Mouse (Mus musculus): ENCODE measurements around the gene Gm5426.

The Gm5426 gene

DNA sequence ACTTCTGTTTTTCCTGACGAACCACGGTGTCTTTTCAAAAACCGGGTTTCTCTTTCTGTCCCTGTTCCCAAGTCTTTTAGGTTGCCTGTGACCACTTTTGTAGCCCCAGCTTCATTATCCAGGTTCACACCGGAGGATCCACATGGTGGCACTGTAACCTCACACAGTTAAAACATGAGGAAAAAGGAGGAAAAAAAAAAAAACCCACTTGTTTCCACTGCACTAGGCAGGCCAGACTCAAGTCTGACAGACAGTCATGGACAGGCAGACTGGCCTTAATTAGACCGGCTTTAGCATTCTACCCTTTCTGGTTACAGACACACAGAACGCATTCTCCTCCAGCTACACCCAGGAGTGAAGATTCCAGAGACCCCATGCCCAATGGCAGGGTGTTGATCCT is 4.2 kb upstream of the Gm5426 start:
- in situ Hi-C loops (cut with MboI, MseI): loop anchor here (5.0 to 25.0 kb wide), 5 partner anchors 45 to 1555 kb away; partner anchors contain the start of gene Ccer1 (in 1 of the 2)

DNA sequence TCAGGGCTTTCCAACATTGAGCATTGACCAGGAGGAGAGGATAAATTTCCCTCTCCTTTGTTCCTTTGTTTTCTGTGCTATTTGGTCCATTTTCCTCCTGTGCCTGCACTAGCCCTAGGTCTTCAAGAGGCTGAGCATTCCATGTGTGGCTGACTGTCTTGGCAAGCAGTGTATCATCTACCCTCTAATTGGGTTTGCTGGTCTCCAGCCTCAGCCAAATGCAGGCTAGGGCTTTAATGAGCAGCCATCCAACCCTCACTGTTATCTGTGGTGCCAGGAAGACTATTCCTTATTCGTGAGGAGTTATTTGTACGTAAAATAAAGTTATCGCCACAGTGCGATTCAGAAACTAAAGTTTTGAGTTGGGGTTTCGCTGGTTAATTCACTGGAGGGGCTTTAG is 2.2 kb downstream of the Gm5426 start:
- in situ Hi-C loops (cut with MboI, MseI): loop anchor here in 1 of 2 experiments (10.0 to 25.0 kb wide), 2 partner anchors 1176 to 1549 kb away; partner anchors contain the start of gene Ccer1

DNA sequence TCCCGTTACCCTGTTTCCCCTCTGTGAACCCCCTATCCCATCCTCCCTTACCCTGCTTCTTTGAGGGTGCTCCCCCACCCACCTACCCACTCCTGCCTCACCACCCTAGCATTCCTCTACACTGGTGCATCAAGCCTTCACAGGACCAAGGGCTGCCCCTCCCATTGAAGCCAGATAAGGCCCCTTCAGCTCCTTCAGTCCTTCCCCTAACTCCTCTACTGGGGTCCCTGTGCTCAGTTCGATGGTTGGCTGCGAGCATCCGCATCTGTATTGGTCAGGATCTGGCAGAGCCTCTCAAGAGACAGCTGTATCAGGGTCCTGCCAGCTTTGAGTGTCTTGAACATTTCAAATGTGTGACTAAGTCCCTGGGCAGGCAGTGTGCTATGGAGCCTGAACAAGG is 2.9 kb downstream of the Gm5426 start:
- in situ Hi-C loops (cut with MboI, MseI): loop anchor here in 1 of 2 experiments (10.0 to 25.0 kb wide), 2 partner anchors 1176 to 1548 kb away; partner anchors contain the start of gene Ccer1

DNA sequence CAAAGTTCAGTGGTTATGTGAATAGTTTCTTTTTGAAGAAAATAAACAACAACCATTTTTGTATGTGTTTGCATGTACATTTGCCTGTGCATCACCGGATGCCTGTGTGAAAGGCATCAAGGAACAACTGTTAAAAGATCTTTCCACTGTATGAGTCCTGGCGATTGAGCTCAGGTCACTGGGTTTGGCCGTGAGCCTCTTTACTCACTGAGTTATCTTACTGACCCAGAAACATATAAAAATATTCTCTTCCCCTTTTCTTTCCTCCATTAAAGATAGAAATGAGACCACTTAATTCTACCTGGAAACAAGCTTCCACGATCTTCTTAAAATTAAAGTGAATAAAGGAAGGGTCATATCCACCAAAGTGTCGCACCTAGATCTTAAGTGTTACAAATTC is 10.2 kb downstream of the Gm5426 start:
- in situ Hi-C loops (cut with MboI, MseI): loop anchor here in 1 of 2 experiments (25.0 kb wide), 1 partner anchor 1541 kb away; the partner anchor contains the start of gene Ccer1

DNA sequence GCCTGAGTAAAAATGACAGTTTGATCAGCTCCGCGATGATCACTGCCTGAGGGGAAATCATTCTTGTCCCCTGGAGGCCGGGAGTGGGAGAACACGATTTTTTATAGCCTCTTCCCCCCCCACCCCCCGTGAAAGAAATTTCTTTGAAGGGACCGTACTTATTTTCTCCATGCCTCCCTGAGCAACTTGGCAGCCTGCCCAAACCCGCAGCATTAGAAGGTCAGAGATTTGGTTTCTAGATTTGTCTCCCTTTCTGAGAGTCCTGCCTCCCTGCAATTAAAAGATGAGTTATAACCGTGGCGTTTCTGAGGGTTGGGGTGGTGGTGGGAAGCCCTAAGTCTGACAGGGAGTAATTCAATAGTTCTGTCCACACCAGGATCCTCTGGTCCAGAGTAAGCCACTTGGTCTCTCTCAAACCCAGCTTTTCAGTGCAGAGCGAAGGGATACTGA is 11.9 kb downstream of the Gm5426 start:
- in situ Hi-C loops (cut with MboI, MseI): loop anchor here in 1 of 2 experiments (25.0 kb wide), 1 partner anchor 1539 kb away; the partner anchor contains the start of gene Ccer1

DNA sequence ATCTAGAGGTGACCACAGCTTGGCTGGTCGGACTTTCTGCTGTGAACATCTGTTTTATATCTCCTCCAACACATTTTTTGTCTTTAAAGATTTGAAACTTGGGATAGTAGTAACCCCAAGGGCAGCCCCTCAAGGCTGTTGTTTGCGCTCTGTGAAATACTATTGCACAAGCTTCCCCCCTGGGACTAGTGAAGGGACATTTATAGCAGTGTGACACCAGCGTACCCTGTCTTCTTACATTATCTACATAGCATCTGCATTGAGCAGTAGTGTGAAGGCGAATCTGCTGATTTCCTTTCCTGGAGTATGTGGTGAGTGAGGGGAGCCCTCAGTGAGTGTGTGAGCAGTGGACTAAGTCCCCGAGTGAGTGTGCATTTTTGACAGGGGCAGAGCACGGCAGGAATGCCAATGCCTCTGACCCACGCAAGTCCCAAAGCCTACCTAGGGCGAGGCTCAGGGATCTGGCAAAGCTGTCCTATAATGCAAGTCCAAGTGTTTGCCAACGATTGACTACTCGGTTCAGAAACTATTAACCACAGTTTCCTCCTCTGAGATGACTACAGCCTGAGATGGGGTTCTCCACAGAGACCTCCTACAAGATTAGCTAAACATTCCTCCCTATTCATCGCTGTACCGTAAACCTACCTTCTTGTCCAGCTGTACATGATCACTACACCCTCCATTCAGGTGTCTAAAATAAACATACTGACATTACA is 14.2 kb downstream of the Gm5426 start:
- in situ Hi-C loops (cut with MboI, MseI): no loop called here

DNA sequence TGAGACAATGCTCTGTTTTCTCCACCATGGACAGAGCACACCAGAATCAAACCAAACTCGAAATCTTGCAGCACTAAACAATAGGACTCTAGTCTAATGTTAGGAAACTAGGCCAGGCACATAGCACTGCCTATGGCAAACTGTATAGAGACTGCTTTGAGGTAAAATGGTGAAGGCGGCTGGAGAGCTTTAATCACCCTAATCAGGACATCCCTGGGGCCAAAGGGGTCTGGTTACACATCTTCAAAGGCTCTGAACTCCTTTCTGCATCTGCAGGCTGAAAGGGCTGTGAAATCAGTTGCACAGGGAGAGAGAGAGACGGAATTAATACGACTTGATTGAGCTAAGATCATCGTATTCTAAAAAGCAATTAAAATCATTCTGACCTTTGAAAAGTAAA is 16.9 kb downstream of the Gm5426 start:
- in situ Hi-C loops (cut with MboI, MseI): no loop called here

DNA sequence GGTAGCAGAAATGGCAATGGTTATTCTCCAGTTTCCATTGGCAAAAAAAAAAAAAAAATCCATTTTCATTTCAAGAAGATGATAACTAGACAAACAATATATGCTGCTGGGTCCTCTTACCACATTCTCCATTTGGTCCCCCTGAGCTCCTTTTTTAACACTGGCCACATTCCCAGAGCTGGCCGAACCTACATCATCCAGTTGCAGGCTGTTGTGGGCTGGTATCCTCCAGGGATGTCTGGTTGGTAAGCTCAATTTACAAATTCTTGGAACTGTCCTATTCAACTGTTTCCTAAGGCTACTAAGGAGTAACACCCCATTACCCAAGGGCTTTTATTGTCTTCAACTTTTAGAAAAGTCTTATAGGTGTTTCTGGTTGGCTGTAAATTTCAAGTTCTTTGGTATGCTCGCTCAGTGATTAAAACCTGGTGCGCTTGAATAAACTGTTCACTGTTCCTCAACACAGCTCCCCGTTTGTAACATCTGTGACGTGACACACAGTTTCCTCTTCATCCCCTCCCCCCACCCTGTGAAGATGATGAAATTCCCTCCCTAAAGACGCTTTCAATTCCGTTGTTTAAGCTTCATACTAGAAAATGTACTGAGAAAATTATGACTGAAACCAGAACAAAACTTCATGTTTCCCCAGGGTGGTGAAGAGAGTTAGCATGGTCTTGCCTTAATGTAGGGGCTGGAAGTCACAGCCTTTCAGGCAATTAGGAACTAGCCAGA is 26.7 kb downstream of the Gm5426 start:
- in situ Hi-C loops (cut with MboI, MseI): no loop called here

DNA sequence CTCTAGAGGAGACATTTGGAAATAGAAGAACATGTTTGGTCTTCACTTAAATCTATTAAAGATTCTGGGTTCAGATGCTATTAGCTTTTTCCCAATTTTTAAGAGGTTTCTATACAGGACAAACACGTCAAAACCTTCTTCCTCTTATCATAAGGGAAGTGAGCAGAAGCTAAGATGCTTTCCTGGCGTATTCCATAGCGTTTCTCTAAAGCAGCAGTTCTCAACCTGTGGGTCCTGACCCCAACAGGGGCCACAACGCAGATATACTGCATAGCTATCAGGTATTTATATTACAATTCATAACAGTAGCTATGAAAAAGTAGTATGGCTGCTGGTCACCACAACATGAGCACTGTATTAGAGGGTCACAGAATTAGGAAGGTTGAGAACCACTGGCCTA is 27.4 kb downstream of the Gm5426 start:
- in situ Hi-C loops (cut with MboI, MseI): no loop called here

DNA sequence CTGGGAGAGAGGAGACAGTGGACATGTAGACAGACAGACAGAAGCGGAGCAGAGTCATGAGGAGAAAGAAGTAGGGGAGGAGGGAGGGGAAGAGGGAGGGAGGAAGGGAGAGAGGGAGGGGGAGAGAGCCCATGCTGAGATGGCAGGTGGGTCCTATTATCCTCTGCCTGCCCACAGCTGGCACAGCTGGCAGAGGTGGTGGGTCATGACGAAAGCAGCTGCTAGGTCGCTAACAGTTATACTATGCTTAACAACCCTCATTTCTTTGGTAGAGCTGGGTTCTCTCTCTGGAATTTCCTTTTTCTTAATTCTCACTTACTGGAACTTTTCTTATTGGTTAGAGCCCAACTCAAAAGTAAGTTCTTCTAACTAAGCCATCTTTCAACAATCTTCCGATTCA is 28.9 kb downstream of the Gm5426 start:
- in situ Hi-C loops (cut with MboI, MseI): no loop called here

DNA sequence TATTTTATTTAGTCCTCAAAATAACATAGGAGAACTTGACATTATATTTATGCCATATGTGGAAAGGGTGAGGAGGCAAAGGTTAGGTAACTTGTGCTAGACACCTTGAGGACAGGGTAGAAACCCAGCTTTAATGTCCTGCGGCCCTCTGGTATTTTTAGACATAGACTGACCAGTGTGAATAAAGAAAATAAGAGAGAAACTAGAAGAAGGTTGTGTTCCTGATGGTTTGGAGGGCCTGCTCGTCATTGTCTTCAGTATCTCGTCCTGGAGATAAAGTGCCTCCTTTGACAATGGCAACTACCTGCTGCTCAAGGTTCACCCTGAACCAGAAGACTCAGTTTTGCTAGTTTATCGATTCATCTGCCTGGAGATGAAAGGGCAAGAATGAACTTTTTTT is 32.6 kb downstream of the Gm5426 start:
- in situ Hi-C loops (cut with MboI, MseI): no loop called here

DNA sequence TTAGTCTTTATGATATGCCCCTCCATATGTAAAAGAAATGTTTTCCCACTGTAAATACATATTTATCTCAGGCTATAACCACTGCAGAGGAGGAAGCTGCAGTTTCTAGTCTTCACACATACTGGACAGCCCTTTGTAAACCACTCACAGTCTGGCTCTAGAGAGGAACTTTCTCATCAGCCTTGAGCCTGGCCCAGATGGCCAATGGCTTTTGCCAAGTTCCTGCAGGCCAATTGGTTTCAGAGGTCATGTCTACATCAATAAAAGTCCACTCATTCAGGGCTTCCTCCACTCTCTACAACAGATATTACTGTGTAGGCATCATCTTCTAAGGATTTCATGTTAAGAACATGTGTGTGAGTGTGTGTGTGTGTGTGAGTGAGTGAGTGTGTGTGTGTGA is 35.1 kb downstream of the Gm5426 start:
- in situ Hi-C loops (cut with MboI, MseI): loop anchor here in 1 of 2 experiments (10.0 kb wide), 1 partner anchor 287 kb away; no protein-coding TSS in a partner anchor

DNA sequence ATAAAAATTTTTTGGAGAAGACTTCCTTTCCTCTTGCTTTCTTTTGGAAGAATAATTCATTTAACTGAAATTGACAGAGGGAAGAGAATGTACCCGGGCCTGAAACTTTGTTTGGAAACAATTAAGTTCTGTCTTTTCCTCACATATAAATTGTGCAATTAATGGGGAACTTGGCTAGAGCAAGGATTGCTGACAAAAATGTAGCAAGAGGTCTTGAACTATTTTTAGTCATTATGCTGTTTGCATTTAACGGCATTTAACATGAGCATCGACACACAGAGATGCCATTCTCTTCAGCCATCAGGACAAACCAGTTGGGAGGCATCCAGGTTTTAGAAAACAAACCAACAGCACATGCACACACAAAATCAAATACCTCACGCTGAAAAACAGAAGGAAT is 36.6 kb downstream of the Gm5426 start:
- in situ Hi-C loops (cut with MboI, MseI): loop anchor here in 1 of 2 experiments (10.0 kb wide), 1 partner anchor 288 kb away; no protein-coding TSS in a partner anchor

DNA sequence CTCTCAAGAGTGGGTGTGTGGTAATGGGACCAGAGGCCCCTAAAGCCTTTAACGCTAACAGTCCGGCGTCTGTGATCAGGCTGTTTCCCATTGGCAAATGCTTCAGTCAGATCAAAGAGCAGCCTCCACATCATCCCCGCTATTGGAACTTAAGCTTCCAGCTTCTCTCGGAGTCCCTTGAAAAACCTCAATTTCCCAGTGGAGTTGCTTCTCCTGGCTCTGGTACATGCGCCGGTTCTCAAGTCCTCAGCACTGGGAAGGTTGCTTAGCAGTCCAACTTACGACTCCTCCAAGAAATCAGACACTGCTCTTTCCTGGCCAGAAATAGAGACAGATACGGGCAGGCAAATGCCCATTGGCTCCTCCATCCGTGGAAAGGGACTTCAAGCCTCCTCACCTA is 37.4 kb downstream of the Gm5426 start:
- in situ Hi-C loops (cut with MboI, MseI): loop anchor here in 1 of 2 experiments (10.0 kb wide), 1 partner anchor 289 kb away; no protein-coding TSS in a partner anchor

DNA sequence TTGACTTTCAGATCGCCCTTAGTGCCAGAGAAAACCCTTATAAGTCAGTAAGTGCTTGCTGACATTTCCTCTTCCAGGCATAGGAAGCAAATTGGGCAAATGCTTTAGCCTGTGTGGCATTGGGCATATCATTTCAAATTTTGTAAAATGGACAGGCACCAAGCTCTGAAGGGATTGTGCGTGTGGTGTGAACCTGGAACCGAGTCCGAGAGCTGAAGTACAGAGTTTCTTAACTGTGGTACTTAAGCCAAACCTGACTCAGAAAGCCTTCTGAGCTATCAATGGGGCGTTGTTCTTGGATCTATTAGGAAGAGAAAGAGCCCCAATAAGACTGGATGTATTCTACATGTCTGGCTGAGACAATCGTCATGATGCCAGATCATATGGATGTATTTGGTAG is 40.5 kb downstream of the Gm5426 start:
- in situ Hi-C loops (cut with MboI, MseI): loop anchor here (5.0 to 10.0 kb wide), 3 partner anchors 45 to 292 kb away; no protein-coding TSS in a partner anchor

DNA sequence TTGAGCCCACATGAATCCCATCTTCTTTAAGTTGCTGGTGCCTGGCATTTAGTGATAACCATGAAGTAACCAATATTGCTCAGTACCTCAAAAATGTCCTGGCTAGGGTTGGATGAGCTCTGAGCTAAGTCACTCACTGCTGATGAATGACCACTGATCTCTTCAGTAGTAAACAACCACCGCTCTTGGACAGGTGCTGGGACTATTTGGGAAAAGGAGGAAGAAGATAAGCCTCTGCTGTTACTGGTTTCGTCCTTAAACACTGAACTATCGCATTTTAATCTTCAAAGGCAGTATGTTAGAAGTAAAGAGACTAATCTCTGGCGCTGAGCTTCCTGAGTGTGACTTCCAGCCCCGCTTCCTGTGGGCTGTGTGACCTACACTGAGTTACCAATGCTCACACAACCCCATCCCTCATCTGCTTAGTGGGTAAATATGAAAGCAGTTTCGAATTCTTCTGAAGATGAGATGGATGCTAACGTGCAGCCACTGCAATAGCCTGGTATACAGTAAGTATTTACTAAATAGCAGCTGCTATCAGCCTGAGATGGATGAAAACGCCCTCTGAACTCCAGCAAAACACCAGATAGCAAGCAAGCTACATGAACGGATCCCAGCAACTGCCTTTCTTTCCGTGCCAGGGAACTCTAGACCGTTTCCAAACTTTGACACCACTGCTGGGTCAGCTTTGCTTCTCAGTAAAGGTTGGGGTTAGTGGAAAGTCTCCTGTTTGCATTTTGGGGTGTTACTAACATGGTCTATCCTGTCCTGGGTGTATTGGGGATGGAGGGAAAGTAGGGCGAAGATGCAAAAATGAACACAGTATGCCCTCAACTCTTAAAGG is 44.4 kb downstream of the Gm5426 start:
- in situ Hi-C loops (cut with MboI, MseI): no loop called here

DNA sequence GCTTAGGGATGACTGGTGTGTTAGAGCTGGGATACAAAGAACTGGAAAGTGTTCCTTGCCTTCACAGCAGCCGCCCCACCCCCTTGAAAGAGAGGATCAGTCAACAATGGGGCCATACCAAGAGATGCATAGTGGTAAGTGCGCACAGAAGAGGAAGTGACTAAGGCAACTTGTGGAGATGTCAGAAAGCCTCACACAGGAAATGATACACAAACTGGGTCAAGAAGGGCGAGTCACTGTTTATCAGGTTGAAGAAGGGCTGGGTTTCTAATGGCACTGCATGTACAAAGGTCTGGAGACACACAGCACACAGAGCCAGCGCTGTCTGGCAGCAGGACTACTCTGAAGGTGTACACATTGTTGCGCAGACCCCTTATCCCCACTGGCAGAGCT is 45.0 kb downstream of the Gm5426 start:
- in situ Hi-C loops (cut with MboI, MseI): no loop called here

DNA sequence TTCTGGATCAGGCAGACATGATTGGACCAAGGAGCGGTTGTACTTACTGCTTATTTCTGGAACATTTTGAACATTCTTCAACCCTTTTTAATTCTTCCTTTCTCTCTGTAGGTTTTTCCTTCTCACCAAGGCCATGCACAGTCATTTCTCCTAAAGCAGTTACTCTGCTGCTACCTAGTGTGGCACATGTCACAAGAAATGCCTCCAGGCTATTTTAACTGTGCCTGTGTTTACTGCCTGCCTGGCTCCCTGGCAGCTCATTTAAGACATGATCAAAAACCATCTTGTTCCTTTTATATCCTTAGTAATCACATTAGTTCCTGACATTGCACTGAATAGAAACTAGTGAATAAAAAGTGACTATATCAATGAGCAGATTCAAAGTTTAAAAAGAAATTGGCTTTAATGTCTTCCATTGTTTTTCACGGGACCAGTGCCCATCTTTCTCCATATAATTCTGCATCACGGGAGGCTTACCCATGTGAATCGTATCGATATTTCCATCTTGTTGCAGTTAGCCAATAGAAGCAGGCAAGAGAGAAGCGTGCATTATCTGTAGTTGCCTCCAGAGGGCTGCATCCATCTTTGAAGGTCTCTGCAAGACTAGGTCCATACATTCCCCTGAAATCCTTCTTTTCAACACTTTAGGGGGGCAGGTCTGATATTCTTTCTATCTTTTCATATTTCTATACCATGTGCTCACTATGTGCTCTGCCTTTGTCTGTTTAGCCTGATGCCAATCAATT is 45.7 kb downstream of the Gm5426 start:
- in situ Hi-C loops (cut with MboI, MseI): no loop called here

DNA sequence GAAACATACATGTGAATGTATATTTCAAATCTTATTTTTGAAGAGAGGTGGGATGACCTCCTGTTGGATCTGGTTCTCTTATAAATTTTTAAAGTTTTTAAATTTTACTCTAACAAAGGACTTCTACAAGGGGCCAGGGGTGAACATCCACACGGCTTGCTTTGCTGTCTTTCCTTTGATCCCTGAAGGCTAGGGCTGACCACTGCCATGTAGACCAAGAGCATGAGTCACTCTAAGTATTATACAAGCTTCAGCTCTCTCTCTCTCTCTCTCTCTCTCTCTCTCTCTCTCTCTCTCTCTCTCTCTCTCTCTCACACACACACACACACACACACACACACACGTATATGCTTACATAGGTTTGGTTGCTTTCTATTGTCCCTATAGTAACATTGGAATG is 48.6 kb downstream of the Gm5426 start:
- in situ Hi-C loops (cut with MboI, MseI): no loop called here

DNA sequence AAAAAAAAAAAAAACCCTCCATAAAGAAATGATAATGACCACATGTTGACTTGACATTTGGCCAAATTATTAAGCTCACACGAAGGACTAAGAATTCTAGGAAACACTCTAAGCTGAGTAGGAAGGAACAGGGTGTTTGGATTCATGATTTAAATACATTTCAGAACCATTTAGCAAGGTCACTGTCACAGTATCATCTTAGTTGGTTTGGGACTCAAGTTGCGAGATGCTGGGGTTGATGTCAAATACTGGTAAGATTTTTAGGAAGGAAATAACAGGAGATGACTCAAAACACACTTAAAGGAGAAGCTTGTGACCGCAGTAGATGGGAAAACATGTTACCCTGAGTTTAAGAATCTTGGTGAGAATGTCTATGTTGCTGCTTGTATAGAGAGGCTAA is 49.2 kb downstream of the Gm5426 start:
- in situ Hi-C loops (cut with MboI, MseI): no loop called here

Measured in T-helper 17 cell (primary cell).